Mouse (Mus musculus) ES-Bruce4 (cell line): Measurements from ENCODE around the gene Bcr. TPM values are rescaled to one million over a fixed set of nuclear protein-coding genes. Genes with fewer than 3 reads are reported as not detected.
"Not testable (repeated sequence)": the region's sequence is repeated elsewhere in the genome, so short reads cannot be mapped to it uniquely, and the experiment has no call there.

Source experiments
- H3K27ac ChIP-seq: 2 replicates; pipeline ENCODE4 v1.5.1; 2012; ENCODE audit warnings: low read length, inconsistent platforms; ENCODE audit not compliant: insufficient read depth
- H3K27me3 ChIP-seq: 2 replicates; pipeline ENCODE4 v1.6.1; 2012; ENCODE audit warnings: mild to moderate bottlenecking, low read length, inconsistent platforms; ENCODE audit not compliant: control insufficient read depth, poor library complexity, insufficient read depth, severe bottlenecking
- H3K36me3 ChIP-seq: 2 replicates; pipeline ENCODE4 v1.6.1; 2012; ENCODE audit warnings: inconsistent platforms, mild to moderate bottlenecking, low read length, moderate library complexity; ENCODE audit not compliant: control insufficient read depth, poor library complexity, insufficient read depth, severe bottlenecking
- H3K4me1 ChIP-seq: one replicate; pipeline ENCODE4 v1.8.1; 2011; ENCODE audit warnings: low read length; ENCODE audit not compliant: control insufficient read depth, insufficient read depth
- H3K4me3 ChIP-seq: 2 replicates; pipeline ENCODE4 v1.5.1; 2011; ENCODE audit warnings: low read depth, mild to moderate bottlenecking, low read length
- H3K9ac ChIP-seq: 2 replicates; pipeline ENCODE4 v1.6.1; 2012; ENCODE audit warnings: low read depth, mild to moderate bottlenecking, inconsistent platforms; ENCODE audit not compliant: poor library complexity, severe bottlenecking
- H3K9me3 ChIP-seq: replicated peaks from 2 replicates; pipeline ENCODE4 v1.6.1; 2012; ENCODE audit warnings: mild to moderate bottlenecking, low read length, inconsistent platforms; ENCODE audit not compliant: control insufficient read depth, poor library complexity, insufficient read depth, severe bottlenecking
- CTCF ChIP-seq: IDR thresholded peaks from one replicate; pipeline ENCODE4 v1.8.1; 2011; ENCODE audit warnings: low read depth, low read length
- EP300 ChIP-seq: IDR thresholded peaks from 2 replicates; pipeline ENCODE4 v1.6.1; 2011; ENCODE audit warnings: low read depth, low read length; ENCODE audit not compliant: insufficient read depth
- POLR2A ChIP-seq: IDR thresholded peaks from one replicate; pipeline ENCODE4 v1.8.1; 2011; ENCODE audit warnings: low read length; ENCODE audit not compliant: insufficient read depth
- polyA plus RNA-seq: library from polyadenylated mRNA; stranded (reverse); fragments of >200 nt; gene quantifications from 2 replicates; pipeline ENCODE4 v1.2.4, GENCODE M21; 2011; ENCODE audit warnings: low read depth; ENCODE audit not compliant: missing spikeins, insufficient read depth, insufficient read length

Bcr gene
- polyA plus RNA-seq, 1 experiment = 22.9 TPM

DNA sequence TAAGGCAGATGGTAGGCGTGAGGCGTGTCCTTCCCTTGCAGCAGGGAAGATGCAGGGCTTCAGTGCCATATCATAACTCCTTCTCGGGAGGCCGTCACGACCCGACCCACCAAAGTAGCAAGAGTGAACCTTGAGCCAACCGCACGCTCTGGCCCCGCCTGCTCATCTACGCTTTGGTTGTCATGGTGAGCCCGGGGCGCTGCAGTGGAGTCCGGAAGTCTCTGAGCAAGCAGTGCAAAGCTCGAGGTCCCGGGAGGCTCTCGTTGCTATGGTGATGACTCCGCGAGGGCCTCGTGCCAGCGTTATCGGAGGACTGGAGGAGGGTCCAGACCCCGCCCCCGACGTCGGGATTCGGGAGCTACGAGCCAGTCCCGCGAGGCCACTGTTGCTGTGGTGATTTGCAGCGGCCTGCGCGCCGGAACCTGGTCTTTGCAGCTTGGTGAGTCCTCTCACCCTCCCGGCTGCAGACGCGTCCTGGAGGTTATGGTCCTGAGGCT, 23.5 kb upstream of the Bcr start, which contains the start of gene Rab36:
Gene Rab36 (plus strand): TSS at position 176 of the 497 bp plus-strand sequence.
- H3K9me3 ChIP-seq = no peaks in the 10 kb centered on the region
- peaks cover 1% of the 10 kb centered on the region for H3K4me1 ChIP-seq
- no peak within 1 kb of the TSS for H3K9ac ChIP-seq
- peak within 1 kb of the TSS; percentile 22 for H3K4me3 ChIP-seq
- H3K27me3 ChIP-seq = no peaks in the 10 kb centered on the region
- no peak within 1 kb of the TSS for H3K27ac ChIP-seq
- no peak for TF ChIP-seq EP300
- TF ChIP-seq CTCF = no peak
- TF ChIP-seq POLR2A = no peak
- H3K36me3 ChIP-seq = no peaks in the 10 kb centered on the region

DNA sequence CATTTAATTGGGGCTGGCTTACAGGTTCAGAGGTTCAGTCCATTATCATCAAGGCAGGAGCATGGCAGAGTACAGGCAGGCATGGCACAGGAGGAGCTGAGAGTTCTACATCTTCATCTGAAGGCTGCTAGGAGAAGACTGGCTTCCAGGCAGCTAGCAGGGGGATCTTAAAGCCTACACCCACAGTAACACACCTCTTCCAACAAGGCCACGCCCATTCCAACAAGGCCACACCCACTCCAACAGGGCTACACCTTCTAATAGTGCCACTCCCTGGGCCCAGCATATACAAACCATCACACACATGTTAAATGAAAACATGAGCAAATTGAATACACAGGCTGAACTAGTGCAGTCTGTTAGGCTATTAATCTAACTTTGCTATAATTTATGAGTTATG, 18.3 kb upstream of the Bcr start:
- H3K36me3 ChIP-seq, H3K4me3 ChIP-seq, H3K27me3 ChIP-seq, H3K27ac ChIP-seq, H3K9me3 ChIP-seq, H3K9ac ChIP-seq, H3K4me1 ChIP-seq: not testable (repeated sequence)

DNA sequence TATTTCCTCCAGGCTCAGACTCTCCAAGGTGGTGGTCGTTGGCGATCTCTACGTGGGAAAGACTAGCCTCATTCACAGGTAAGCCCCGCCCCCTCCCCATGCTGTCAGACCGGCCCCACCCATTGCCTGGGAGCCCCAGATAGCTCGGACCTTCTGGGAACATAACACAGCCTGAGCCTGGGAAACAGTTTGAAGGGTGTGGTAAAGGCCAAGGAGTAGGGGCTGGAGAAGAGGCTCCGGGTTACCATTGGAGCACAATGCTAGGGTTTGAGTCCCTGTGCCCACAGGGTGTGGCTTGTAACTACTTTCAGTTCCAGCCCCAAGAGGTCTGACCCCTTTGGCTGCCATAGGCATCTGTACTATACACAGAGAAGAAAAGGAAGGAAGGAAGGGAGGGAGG, 15.9 kb upstream of the Bcr start:
- TF ChIP-seq EP300 (no peak), CTCF (no peak), POLR2A (no peak)

DNA sequence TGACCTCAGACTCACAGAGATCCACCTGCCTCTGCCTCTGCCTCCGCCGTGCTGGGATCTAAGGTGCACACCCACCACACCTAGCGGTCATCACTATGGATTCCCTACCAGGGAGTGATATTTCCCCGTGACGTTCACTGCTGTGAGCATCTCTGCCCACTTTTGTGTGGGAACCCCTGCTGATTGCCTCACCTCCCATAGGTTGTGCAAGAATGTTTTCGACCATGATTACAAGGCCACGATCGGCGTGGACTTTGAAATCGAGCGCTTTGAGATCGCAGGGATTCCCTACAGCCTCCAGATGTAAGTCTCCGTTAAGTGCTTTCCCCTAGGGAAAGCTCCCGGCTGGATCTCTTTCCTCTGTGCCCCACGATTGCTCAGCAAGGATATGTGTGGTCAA, 14.6 kb upstream of the Bcr start:
- Histone ChIP-seq H3K4me3 (no peak overlapping the region), H3K27me3 (no peaks in the 10 kb centered on the region), H3K4me1 (no peaks in the 10 kb centered on the region)

More for the DNA sequence above, 15.9 kb upstream of the Bcr start:
- no peak overlapping the region for H3K27ac ChIP-seq
- H3K9me3 ChIP-seq = no peaks in the 10 kb centered on the region
- no peaks in the 10 kb centered on the region for H3K36me3 ChIP-seq
- no peak overlapping the region for H3K4me3 ChIP-seq
- H3K9ac ChIP-seq = no peak overlapping the region
- no peaks in the 10 kb centered on the region for H3K27me3 ChIP-seq
- H3K4me1 ChIP-seq = no peaks in the 10 kb centered on the region

DNA sequence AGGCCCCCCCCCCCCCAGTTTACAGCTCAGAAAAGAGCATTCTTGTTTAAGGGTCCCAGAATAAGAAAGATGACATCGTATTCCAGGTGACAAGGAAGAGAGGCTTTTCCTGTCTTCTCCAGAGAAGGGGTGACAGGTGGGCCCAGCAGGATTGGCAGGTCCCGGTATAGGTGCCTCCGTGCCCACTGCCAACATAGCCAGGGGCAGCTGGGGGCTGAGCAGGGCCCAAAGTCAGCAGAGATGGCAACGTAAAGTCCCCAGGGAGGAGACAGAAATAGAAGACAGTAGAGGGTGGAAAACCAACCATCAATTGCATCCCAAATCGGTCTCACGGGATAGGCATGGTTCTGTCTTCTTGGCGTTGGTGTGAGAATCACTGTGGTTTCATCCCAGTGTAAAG, 11.7 kb upstream of the Bcr start:
- Histone ChIP-seq H3K9ac (no peak overlapping the region), H3K9me3 (no peaks in the 10 kb centered on the region), H3K27ac (no peak overlapping the region), H3K36me3 (no peaks in the 10 kb centered on the region), H3K27me3 (no peaks in the 10 kb centered on the region), H3K4me1 (no peaks in the 10 kb centered on the region), H3K4me3 (no peak overlapping the region)
- TF ChIP-seq EP300 = no peak
- TF ChIP-seq POLR2A = no peak
- TF ChIP-seq CTCF = no peak

More for the DNA sequence above, 14.6 kb upstream of the Bcr start:
- Histone ChIP-seq H3K9me3 (no peaks in the 10 kb centered on the region), H3K36me3 (no peaks in the 10 kb centered on the region), H3K9ac (no peak overlapping the region), H3K27ac (no peak overlapping the region)
- TF ChIP-seq CTCF (no peak), POLR2A (no peak), EP300 (no peak)

DNA sequence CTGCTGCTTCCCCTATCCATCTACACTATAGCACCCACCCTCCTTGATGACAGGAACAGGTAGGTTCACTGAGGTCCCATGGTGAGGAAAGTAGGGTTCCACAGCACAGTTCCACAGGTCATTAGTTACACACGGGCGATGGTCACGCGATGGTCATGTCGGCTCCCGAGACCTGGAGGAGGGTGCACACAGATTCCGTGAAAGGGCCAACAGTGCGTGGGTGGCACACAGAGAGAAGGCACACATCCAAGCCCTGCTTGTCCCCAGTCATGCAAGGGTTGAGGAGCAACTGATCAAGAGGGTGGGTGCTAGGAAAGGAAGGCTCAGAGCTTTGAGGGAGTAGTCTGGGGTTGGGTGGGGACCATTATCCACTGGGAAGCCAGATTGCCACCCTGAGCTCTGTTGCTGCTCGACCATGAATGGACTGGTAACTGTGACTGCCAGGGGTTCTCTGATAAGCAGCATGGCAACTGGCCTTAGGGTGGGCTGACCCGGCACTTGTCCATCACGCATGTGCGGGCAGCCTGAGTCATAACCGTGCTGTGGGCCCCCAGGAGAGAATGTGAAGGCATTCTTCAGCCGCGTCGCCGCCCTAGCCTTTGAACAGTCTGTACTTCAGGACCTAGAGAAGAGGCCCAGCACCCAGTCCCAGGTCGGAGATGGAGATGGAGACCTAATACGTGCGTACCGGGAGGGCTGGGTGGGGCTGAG, 8.9 kb upstream of the Bcr start:
- no peaks in the 10 kb centered on the region for H3K27me3 ChIP-seq
- H3K4me3 ChIP-seq = no peak overlapping the region
- H3K27ac ChIP-seq = no peak overlapping the region
- no peaks in the 10 kb centered on the region for H3K4me1 ChIP-seq
- TF ChIP-seq CTCF (no peak), EP300 (no peak), POLR2A (no peak)
- no peaks in the 10 kb centered on the region for H3K36me3 ChIP-seq
- H3K9me3 ChIP-seq = no peaks in the 10 kb centered on the region
- H3K9ac ChIP-seq = no peak overlapping the region
